Mouse (Mus musculus): ENCODE results near the gene Adamts5.

The Adamts5 gene

DNA sequence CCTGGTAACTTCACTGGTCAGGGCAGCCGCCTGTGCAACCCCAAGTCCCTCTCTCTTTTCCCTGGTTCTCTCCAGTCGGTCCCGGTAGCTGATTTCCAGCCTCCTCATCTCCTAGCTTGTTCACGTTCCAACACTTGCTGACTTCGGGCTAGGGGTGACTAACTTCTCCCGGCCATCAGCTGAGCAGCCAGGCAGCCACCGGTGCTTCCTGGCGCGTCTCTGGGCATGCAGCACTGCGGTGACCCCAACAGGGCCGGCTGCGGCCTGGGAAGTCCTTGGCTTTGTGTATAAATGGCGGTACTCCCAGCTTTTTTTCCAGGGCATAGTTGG lies at the start of gene Adamts5:
Gene Adamts5, minus strand, starts transcription at position 248 of the 330 bp plus-strand sequence.
- DNase-seq (ENCODE audit: low read depth, low spot score) = no peak

- DNase-seq (ENCODE audit: low read depth, low spot score) = no peak
Observed at GRCm38 (mm10) chr16:85950356-85950755, 48.7 kb upstream of the Adamts5 start.

GRCm38 (mm10) chr16:85926004-85926403 lies 24.4 kb upstream of the Adamts5 start:
- DNase-seq (ENCODE audit: low read depth, low spot score) = no peak

- no peak for DNase-seq (ENCODE audit: low read depth, low spot score)
Observed at GRCm38 (mm10) chr16:85922454-85922853, 20.8 kb upstream of the Adamts5 start.

- no peak for DNase-seq (ENCODE audit: low read depth, low spot score)
Observed at GRCm38 (mm10) chr16:85920122-85920521, 18.5 kb upstream of the Adamts5 start.

DNA sequence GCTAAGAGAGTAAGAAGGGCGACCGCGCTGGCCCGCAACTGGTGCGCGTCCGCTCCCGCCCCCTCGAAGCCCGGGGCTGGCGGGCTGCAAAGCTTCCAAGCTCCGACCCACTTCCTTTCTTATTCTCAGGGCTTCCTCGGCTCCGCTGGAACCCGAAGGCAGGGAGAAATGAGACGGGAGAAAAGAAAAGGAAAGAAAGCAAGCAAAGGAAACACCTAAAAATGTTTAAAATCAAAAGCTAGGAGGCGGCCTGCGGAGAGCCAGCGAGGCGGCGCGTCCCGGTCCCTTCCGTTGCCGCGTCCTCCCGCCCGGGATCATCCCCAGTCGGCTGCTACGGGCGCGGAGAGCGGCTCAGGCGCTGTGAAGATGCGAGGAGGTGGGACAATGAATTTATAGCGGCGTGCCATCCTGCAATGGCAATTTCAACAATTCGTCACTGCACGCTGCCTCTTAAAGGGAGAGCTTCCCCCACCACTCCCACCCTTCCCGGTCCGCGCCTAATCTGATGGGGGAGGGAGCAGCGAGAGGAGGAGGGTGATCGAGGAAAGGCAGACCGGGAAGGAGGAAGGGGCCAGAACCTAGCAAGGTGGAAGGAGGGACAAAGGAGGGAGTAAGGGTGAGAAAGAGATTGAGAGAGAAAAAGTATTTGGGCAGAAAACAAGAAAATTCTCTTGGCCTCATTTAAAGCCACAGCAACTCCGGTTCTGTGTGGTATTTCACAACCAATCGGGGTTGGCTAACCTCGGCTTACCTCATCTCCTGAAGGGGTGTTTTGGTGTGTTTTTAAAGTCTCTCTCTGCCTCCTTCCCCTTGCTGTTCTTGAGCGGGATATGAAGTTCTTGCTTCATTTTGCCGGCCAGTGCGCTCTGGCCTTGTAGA lies 687 bp downstream of the Adamts5 start:
- no peak for DNase-seq (ENCODE audit: low read depth, low spot score)

DNA sequence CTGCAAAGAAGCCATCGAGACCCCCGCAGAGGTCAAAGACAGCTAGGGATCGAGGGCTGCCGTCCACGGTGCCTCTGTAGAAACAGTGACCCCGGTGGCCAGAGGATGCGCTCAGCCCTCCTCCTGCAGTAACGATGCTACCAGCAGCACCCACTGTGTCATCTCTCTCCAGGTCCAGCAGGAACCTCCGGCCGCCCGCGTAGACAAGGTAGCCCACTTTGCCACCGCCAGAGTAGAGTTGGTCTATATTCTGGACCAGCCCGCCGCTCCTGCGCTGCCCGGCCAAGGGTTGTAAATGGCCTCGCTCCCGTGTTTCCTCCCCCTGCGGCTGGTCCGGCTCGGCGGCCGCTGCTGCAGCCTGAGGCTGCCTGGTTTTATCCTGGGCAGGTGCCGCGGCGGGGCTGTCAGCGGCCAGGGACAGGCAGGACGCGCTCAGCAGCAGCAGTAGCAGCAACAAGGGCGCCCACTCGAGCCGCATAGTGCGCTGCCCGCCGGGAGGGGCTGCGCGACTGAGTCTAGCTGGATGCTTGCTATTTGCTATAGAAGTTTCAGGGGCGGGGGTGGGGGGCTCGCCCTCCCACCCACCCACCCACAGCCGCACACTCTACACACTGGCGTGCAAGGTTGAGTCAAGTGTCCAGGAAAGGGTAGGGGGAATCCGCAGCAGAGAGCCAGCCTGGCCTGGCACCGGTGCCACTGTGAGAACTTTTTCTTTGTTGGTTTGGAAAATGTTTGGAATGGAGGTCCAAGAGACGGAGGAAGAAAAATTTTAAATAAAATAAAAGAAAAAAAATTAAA lies 1.6 kb downstream of the Adamts5 start:
- no peak for DNase-seq (ENCODE audit: low read depth, low spot score)

DNA sequence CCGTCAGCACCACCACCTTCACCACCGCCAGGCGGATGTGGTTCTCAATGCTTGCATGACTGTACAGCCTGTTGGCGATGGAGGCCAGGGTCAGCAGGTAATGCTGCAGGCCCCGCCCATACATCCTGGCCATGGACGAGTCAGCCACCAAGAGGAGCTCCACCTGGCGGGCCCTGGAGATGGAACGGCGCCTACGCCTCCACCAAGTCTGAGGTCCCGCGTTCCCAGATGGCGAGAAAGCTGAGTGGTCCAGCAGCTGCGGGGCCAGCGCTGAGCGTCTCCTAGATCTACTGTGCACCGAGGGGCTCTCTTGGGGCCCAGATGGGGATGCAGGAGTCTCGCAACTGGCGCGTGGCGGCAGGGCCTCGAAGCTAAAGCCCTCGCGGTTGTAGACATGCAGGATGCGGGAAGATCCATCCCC lies 2.3 kb downstream of the Adamts5 start:
- no peak for DNase-seq (ENCODE audit: low read depth, low spot score)

DNA sequence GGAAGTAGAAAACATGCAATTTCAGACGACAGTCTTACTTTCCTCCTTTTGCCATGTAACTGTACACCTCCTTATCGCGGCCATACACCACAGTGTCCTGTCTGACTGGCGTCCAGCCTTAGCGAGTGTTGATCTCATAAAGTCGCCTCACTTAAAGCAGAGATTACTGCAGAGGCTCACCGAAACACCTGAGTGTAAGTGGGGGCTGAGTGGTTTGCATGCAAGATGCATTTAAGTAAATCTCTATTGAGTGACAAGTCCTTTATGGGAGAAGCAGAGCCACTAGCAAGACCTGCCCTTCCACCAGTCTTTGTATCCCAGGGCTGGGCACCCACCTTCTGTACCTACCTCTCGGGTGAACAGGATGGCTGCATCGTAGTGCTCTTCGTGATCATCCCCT lies 2.8 kb downstream of the Adamts5 start:
- DNase-seq (ENCODE audit: low read depth, low spot score) = no peak

DNA sequence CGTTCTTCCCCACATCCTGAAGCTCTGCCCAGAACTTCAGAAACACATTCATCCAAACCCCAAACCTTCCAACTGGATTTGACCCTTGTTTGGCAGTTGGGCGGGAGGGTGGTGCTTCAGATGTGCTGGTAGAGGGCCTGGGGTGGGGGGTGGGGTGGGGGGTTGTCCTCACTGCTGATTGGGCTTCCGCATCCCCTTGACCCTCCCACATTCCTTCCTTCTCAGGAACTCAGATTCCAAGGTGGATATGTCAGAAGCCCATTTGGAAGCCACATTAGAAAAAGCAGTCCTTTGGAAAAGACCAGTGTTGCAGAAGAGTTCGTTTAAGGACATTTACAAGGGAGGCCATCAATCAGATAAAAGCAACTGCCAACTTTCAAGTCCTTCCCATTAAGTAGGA lies 3.2 kb downstream of the Adamts5 start:
- DNase-seq (ENCODE audit: low read depth, low spot score) = no peak

GRCm38 (mm10) chr16:85897854-85898253 lies 3.8 kb downstream of the Adamts5 start:
- DNase-seq (ENCODE audit: low read depth, low spot score) = no peak

- DNase-seq (ENCODE audit: low read depth, low spot score) = no peak
Observed at GRCm38 (mm10) chr16:85895948-85896347, 5.7 kb downstream of the Adamts5 start.

DNA sequence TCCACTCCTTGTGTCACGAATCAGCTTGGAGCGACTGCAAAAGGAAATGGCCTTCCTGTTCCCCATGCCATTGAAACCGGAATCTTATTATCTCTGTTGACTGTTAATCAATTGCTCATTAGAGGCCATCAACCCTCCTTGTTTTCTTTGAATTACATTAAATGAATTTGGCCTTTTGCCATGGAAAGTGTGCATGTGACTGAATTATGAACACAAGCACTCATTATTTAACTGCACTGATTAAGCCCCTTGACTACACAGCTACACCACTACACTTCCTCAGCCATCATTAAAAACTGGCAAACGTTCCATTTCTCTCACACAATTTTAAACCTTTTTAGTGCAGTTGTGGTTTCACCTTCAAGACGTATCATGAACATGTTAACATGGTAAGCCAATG lies 11.8 kb downstream of the Adamts5 start:
- no peak for DNase-seq (ENCODE audit: low read depth, low spot score)

DNA sequence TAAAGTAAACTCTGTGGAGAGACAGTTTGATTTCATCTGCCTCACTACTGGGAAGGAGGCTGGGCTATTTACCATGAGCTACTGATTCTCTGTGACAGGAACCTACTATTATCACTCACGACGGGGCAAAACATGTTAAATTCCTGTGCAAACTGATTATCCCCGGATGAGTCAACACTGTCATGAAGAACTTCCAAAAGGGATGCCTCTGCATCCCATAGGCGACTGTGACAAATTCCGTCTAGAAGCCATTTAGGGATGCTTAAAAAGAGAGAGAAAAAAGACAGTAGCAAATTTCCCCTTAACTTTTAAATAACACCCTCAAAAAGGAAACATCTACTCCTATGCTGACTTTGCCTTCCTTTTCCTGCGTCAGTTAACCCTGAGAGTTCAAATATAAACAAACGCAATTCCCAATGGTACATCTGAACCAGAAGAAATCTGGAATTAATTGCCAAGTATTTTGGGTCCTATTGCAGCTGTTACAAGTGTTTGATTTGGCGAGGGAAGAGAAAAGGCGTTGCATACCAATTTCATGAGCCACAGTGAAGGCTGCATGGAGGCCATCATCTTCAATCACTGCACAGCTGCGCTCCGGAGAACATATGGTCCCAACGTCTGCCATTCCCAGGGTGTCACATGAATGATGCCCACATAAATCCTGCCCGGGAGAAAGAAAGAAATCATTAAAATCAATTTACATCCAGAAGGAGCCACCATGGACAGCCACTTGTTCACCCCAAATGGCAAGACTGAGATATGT lies 14.2 kb downstream of the Adamts5 start:
- no peak for DNase-seq (ENCODE audit: low read depth, low spot score)

DNA sequence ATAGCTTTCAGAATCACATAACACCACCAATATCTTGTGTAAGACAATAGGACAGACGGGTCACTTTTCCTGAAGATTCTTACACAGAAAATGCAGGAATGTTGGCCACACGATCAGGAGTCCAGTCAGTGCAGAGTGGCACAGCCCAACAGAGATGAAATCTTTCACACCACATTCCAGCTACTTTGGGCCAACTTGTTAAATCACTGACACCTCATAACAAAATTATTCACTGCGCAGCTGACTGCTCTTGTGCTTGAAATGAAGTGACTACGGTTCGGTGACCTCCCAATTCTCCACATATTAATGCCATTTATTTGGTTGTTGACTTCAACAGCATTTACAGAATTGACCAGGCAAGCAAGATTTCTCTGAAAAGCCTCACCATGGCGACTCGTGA lies 22.6 kb downstream of the Adamts5 start:
- DNase-seq (ENCODE audit: low read depth, low spot score) = no peak

- DNase-seq (ENCODE audit: low read depth, low spot score) = no peak
Observed at GRCm38 (mm10) chr16:85874141-85874540, 27.5 kb downstream of the Adamts5 start.

DNA sequence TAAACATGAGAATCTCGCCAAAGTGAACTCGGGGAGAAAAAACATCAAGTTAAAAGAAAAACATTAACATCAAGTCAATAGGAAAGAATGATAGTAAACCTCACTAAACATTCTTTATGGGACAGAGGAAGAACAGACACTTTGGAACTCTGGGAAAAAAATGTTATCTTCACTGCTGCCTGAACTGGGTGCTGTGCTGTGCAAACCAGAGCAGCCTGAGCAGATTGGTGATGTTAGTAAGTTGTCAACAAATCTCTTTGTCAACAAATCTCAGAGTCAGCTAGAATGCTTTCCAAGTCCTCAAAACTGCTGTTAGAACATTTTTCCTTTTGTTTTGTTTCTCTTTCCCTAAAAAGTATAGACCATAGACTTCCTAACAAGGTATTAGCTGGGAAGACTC lies 29.7 kb downstream of the Adamts5 start:
- DNase-seq (ENCODE audit: low read depth, low spot score) = no peak

- no peak for DNase-seq (ENCODE audit: low read depth, low spot score)
Observed at GRCm38 (mm10) chr16:85871248-85871647, 30.4 kb downstream of the Adamts5 start.

GRCm38 (mm10) chr16:85864691-85865389 lies 36.8 kb downstream of the Adamts5 start:
- no peak for DNase-seq (ENCODE audit: low read depth, low spot score)

GRCm38 (mm10) chr16:85854505-85854904 lies 47.1 kb downstream of the Adamts5 start:
- no peak for DNase-seq (ENCODE audit: low read depth, low spot score)

DNA sequence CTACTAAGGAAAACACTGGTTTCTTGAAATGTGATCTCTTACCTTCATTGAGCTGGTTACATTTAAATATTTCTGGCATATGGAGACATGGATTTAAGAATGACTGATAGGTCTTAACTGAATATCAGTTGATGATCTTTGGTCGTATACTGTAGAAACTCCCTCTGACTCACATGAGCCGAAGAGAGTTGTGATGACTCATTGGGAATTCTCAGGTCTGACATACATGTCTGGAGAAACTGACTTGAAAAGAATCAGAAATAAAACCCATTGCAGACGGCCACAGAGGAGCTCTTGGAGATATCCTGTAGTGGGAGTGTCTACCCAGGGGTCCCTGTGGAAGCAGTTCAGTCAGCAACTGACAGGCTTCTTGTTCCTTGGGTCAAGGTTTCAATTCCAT lies 74.6 kb downstream of the Adamts5 start:
- DNase-seq (ENCODE audit: low read depth, low spot score) = no peak
